Mouse (Mus musculus) CH12.LX (cell line): Measurements from ENCODE around the gene Mansc1. TPM values are rescaled to one million over a fixed set of nuclear protein-coding genes. Genes with fewer than 3 reads are reported as not detected.

Source experiments
- DNase-seq: peaks from one replicate; pipeline ENCODE4 v3.0.0-alpha.2; 2013; ENCODE audit errors: extremely low read depth
- H3K27ac ChIP-seq: 2 replicates; pipeline ENCODE4 v1.5.1; 2012; ENCODE audit warnings: low read depth, mild to moderate bottlenecking, control low read depth, moderate library complexity; ENCODE audit not compliant: insufficient read depth
- H3K27me3 ChIP-seq: replicated peaks from 2 replicates; pipeline ENCODE3; 2012; ENCODE audit warnings: inconsistent platforms
- H3K36me3 ChIP-seq, 2 experiments: replicated peaks in 1 of 2; 2 replicates each; pipeline versions ENCODE3 to v1.6.1; 2012; ENCODE audit warnings: inconsistent platforms in 1 of 2, low read length in 1 of 2, mild to moderate bottlenecking in 1 of 2, mixed read lengths in 1 of 2, moderate library complexity in 1 of 2; ENCODE audit not compliant: control insufficient read depth in 1 of 2, insufficient read depth in 1 of 2
- H3K4me1 ChIP-seq, 2 experiments: 2 replicates each; pipeline ENCODE4 v1.6.1; 2012; ENCODE audit warnings: inconsistent platforms in 1 of 2, moderate library complexity in 1 of 2; ENCODE audit not compliant: insufficient read depth in 2 of 2, control insufficient read depth in 1 of 2
- H3K4me2 ChIP-seq: 2 replicates; pipeline ENCODE4 v1.6.1; 2012; ENCODE audit warnings: low read depth, mild to moderate bottlenecking, control low read depth; ENCODE audit not compliant: poor library complexity, insufficient read depth, severe bottlenecking
- H3K4me3 ChIP-seq, 3 experiments: fragments of 150-350 bp in 1 of 3; sonication (generic) in 1 of 3; replicated peaks in 1 of 3; 2 replicates each; pipeline versions ENCODE3 to v1.5.1; 2011 to 2012; ENCODE audit warnings: low read depth in 2 of 3, low read length in 2 of 3, mild to moderate bottlenecking in 2 of 3, moderate library complexity in 2 of 3, control low read depth in 1 of 3, improper control_type of control experiment in 1 of 3, inconsistent platforms in 1 of 3, mixed read lengths in 1 of 3; ENCODE audit not compliant: poor library complexity in 1 of 3
- H3K79me2 ChIP-seq: replicated peaks from 2 replicates; pipeline ENCODE4 v1.6.1; 2012; ENCODE audit warnings: mild to moderate bottlenecking, moderate library complexity; ENCODE audit not compliant: control insufficient read depth, poor library complexity, insufficient read depth, severe bottlenecking; ENCODE audit errors: extremely low read depth
- H3K9ac ChIP-seq: 2 replicates; pipeline ENCODE4 v1.6.1; 2012; ENCODE audit warnings: low read depth, mild to moderate bottlenecking, control low read depth, moderate library complexity; ENCODE audit not compliant: insufficient read depth
- H3K9me3 ChIP-seq: replicated peaks from 2 replicates; pipeline ENCODE3; 2012; ENCODE audit warnings: low read length, inconsistent platforms, mixed read lengths
- CHD2 ChIP-seq: IDR thresholded peaks from 2 replicates; pipeline ENCODE4 v1.6.1; 2011; ENCODE audit warnings: low read length, improper control_type of control experiment
- JUN ChIP-seq: IDR thresholded peaks from 2 replicates; pipeline ENCODE4 v1.6.1; 2011; ENCODE audit warnings: low read depth, mild to moderate bottlenecking, low read length, improper control_type of control experiment, moderate library complexity; ENCODE audit not compliant: insufficient read depth
- KAT2A ChIP-seq: IDR thresholded peaks from 2 replicates; pipeline ENCODE4 v1.6.1; 2012; ENCODE audit warnings: low read length, improper control_type of control experiment, inconsistent platforms; ENCODE audit not compliant: insufficient replicate concordance
- MEF2A ChIP-seq: IDR thresholded peaks from 2 replicates; pipeline ENCODE4 v1.6.1; 2014; ENCODE audit warnings: low read depth, mild to moderate bottlenecking, inconsistent platforms, low read length, improper control_type of control experiment, borderline replicate concordance
- NRF1 ChIP-seq: IDR thresholded peaks from 2 replicates; pipeline ENCODE4 v1.6.1; 2014; ENCODE audit warnings: low read depth, mild to moderate bottlenecking, inconsistent platforms, low read length, improper control_type of control experiment, moderate library complexity
- PAX5 ChIP-seq: IDR thresholded peaks from 2 replicates; pipeline ENCODE4 v1.6.1; 2012; ENCODE audit warnings: low read length, inconsistent platforms, mixed read lengths
- POLR2A ChIP-seq: IDR thresholded peaks from 2 replicates; pipeline ENCODE4 v1.6.1; 2011; ENCODE audit warnings: low read depth, mild to moderate bottlenecking, improper control_type of control experiment, low read length
- TCF12 ChIP-seq: IDR thresholded peaks from 2 replicates; pipeline ENCODE4 v1.6.1; 2014; ENCODE audit warnings: low read depth, mild to moderate bottlenecking, inconsistent platforms, low read length, improper control_type of control experiment
- ZNF384 ChIP-seq: IDR thresholded peaks from 2 replicates; pipeline ENCODE4 v1.6.1; 2012; ENCODE audit warnings: low read depth, low read length, improper control_type of control experiment, inconsistent platforms
- dilution Hi-C: fragments of 300-500 bp; cut with MboI; formaldehyde crosslinking; loops from 2 replicates; pipeline ENCODE4 v1.14.3; 2020; ENCODE audit warnings: low sequenced_read_pairs; ENCODE audit not compliant: extremely low pct_unique_long_range_greater_than_20kb, extremely low pct_ligation_motif_present
- in situ Hi-C: fragments of 300-500 bp; cut with MboI; formaldehyde crosslinking; loops from 3 replicates; pipeline ENCODE4 v1.14.3; 2019; ENCODE audit warnings: low sequenced_read_pairs, low pct_ligation_motif_present, low pct_unique_long_range_greater_than_20kb, mixed read lengths
- polyA plus RNA-seq: library from polyadenylated mRNA; unstranded; fragments of >175 nt; gene quantifications from 2 replicates; pipeline ENCODE4 v1.2.1, GENCODE M21; 2012; ENCODE audit warnings: low read depth; ENCODE audit not compliant: insufficient read length
- total RNA-seq, 2 experiments: library from RNA; depleted of rRNA; stranded (reverse); fragments of 300-350 nt in 1 of 2; fragments of >200 nt in 1 of 2; gene quantifications; 2 replicates each; pipeline ENCODE4 v1.2.3; 2012 to 2014

Gene Mansc1
- total and polyA plus RNA-seq, 3 experiments = not detected

GRCm38 (mm10) chr6:134669179-134669865 is 37.0 kb upstream of the Mansc1 start:
- Histone ChIP-seq H3K9ac (no peak overlapping the region), H3K4me3 (no peak overlapping the region), H3K9me3 (no peaks in the 10 kb centered on the region), H3K36me3 (no peaks in the 10 kb centered on the region), H3K79me2 (no peaks in the 10 kb centered on the region), H3K4me1 (peaks cover 7 to 24% of the 10 kb centered on the region in 2 experiments), H3K27me3 (no peaks in the 10 kb centered on the region), H3K27ac (no peak overlapping the region), H3K4me2 (peak overlapping the region; percentile 67)
- TF ChIP-seq POLR2A = no peak
- no peak for DNase-seq
- in situ Hi-C loops = loop anchor here (5.0 kb wide), 1 partner anchor 158 kb away; no protein-coding TSS in a partner anchor
- dilution Hi-C loops = no loop called here

GRCm38 (mm10) chr6:134668519-134668918 is 36.2 kb upstream of the Mansc1 start:
- DNase-seq = no peak
- Histone ChIP-seq H3K9ac (no peak overlapping the region), H3K4me3 (no peak overlapping the region), H3K79me2 (no peaks in the 10 kb centered on the region), H3K27me3 (no peaks in the 10 kb centered on the region), H3K36me3 (no peaks in the 10 kb centered on the region), H3K27ac (no peak overlapping the region), H3K4me2 (no peak overlapping the region), H3K9me3 (no peaks in the 10 kb centered on the region), H3K4me1 (peaks cover 2 to 18% of the 10 kb centered on the region in 2 experiments; a peak in 3 of 4 replicates)
- in situ Hi-C loops (loop anchor here (5.0 kb wide), 1 partner anchor 159 kb away; no protein-coding TSS in a partner anchor), dilution Hi-C loops (no loop called here)
- TF ChIP-seq KAT2A = no peak

- Histone ChIP-seq H3K4me3 (no peak overlapping the region), H3K4me1 (no peaks in the 10 kb centered on the region), H3K36me3 (peaks cover 0 to 8% of the 10 kb centered on the region in 2 experiments), H3K9ac (no peak overlapping the region), H3K79me2 (no peaks in the 10 kb centered on the region), H3K4me2 (no peak overlapping the region), H3K27me3 (no peaks in the 10 kb centered on the region), H3K9me3 (no peaks in the 10 kb centered on the region), H3K27ac (no peak overlapping the region)
- no peak for DNase-seq
- dilution Hi-C loops (no loop called here), in situ Hi-C loops (loop anchor here (5.0 kb wide), 1 partner anchor 161 kb away; no protein-coding TSS in a partner anchor)
- TF ChIP-seq JUN (no peak), MEF2A (no peak), ZNF384 (no peak), CHD2 (no peak), TCF12 (no peak), NRF1 (no peak), PAX5 (no peak)
Measured at GRCm38 (mm10) chr6:134665817-134666216, 33.5 kb upstream of the Mansc1 start.
